ENCODE assay signal across 17 mouse cellular contexts in the genomic region with DNA sequence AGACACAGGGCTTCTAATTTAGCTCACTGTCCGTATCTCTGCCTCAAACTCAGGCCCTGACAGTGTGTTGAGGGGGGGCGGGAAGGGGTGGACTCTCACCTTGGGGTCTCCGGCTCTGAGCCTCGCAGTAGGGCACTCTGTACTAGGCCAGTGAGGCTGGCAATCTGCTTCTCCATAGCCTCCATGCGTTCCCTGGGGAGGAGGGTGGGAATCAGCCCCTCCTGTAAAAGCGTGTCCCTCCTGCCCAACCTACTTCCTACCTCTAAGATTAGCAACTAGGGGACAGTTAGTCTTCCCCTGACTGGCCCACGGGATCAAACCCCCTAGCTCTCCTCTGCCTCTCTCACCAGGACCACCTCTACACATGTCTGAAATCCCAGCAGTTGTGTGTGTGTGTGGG. TPM values are rescaled to one million over a fixed set of nuclear protein-coding genes. Genes with fewer than 3 reads are reported as not detected.
"Had no signal": no experiment of that assay in that cellular context is flagged by ENCODE, and none has a peak within 500 bp of the region (broad histone marks: within the 10 kb centered on the region; RNA-seq: fewer than 3 reads in every experiment).

No protein-coding gene starts in this region.

- H3K27ac ChIP-seq: limb, embryonic 12.5 days; liver, embryonic 13.5 days; lung, embryonic 15.5 days; macrophage; midbrain, embryonic 12.5 days; stomach, embryonic 15.5 days had no signal

- H3K36me3 ChIP-seq: limb, embryonic 12.5 days; liver, embryonic 13.5 days; lung, embryonic 15.5 days; stomach, embryonic 15.5 days had no signal

- DNase-seq: kidney, postnatal 14 days; layer of hippocampus, postnatal 36 days; liver, embryonic 13.5 days; lung, postnatal 14 days; right cerebral cortex, postnatal 14 days had no signal

- H3K9me3 ChIP-seq: limb, embryonic 12.5 days; liver, embryonic 13.5 days; lung, embryonic 15.5 days; megakaryocyte, embryonic 14.5 days; midbrain, embryonic 12.5 days; stomach, embryonic 15.5 days had no signal

- H3K9ac ChIP-seq: limb, embryonic 12.5 days; liver, embryonic 13.5 days; liver, postnatal 0 days; lung, embryonic 15.5 days; stomach, embryonic 15.5 days had no signal

RNA-seq across cellular contexts. Expression of a gene that starts 33.5 kb away (rescaled TPM):
- total RNA-seq: layer of hippocampus, postnatal 36 days; left cerebral cortex, postnatal 10 days; midbrain, postnatal 0 days had no signal
- polyA plus RNA-seq: large intestine, adult 2 months; macrophage; spleen, adult 2 months; thymus, adult 2 months had no signal

RNA-seq across cellular contexts. Expression of a gene that starts 42.3 kb away (rescaled TPM):
- polyA plus RNA-seq: liver, embryonic 13.5 days had no signal
